Mouse (Mus musculus) adipocyte (in vitro differentiated cells): ENCODE data around the gene Cmtm6.

Experiments used
- DNase-seq: peaks from one replicate; pipeline ENCODE4 v3.0.0-alpha.2; 2016; ENCODE audit warnings: low spot score

The Cmtm6 gene

GRCm38 (mm10) chr9:114770224-114770623 is 39.3 kb downstream of the Cmtm6 start:
- DNase-seq = no peak

DNA sequence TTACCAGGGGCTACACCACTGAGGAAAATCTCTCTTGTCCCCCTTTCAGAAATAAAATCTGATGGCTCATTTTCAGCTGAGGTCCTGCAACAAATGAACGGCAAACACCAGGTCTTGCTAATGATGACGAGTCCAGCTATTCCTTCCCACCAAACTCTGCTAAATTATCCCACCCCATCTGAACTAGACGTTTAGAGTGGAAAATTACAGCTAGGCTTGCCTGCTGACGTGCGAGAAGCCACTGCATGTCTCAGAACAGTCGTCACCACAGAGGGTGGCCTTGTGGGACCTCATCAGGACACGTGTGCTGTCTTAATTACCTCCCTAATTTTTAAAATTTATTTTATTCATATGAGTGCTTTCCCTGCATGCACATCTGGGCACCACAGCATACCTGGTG is 40.6 kb downstream of the Cmtm6 start:
- DNase-seq = no peak

DNA sequence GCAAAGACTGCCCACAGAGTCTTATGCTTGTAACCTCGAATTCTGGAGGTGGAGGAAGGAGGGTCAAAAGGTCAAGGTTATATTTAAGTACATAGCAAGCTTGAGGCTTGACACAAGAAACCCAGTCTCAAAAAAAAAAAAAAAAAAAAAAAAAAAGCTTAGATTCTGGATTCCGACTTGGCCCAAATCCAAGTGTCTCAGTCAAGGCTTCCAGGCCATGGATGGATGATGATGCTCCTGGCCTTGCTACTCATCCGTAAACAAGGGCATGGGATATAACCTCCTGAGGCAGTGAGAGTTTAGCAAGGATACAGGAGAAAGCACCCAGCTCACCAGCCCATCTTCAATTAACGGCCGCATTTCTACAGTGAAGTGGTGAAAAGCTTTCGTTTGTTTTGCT is 43.7 kb downstream of the Cmtm6 start:
- DNase-seq = no peak

GRCm38 (mm10) chr9:114775272-114775671 is 44.4 kb downstream of the Cmtm6 start:
- peak; percentile 57 for DNase-seq

- no peak for DNase-seq
Measured at GRCm38 (mm10) chr9:114776361-114776760, 45.4 kb downstream of the Cmtm6 start.

DNA sequence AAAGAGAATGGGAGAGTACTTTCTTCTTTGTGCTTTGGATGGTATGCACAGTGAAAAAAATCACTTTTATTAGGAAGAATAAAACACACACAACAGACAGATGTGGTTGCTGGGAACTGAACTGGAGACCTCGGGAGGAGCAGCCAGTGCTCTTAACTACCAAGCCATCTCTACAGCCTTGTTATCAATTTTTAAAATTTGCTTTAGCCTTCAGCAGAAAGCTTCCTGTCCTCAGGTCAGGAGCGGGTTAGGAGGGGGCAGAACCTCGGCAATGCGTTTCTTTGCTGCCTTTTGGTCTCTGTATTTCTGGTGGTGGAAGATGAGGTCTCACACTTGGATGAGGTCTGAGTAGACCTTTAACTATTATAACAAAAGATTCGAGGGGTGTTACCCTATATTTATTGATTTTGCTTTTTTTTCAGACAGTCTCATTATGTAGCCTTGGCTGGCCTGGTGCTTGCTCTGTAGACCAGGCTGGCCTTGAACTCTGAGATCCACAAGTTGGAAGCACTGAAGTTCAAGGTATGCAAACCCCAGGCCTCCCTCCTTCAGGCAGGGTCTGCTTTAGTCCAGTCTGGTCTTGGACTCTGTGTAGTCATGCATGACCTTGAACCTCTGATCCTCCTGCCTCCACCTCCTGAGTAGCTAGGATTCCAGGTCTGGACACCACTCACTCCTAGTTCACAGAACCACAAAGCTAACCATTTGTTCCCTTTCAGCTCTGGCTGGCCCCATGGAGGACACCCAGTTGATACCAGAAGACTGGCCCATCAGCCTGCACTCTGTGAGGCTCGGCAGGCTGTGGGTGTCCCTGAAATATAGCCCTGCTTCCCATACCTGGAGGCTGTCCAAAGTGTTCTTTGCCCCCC is 46.5 kb downstream of the Cmtm6 start:
- DNase-seq = no peak

GRCm38 (mm10) chr9:114778047-114778390 is 47.1 kb downstream of the Cmtm6 start:
- no peak for DNase-seq

DNA sequence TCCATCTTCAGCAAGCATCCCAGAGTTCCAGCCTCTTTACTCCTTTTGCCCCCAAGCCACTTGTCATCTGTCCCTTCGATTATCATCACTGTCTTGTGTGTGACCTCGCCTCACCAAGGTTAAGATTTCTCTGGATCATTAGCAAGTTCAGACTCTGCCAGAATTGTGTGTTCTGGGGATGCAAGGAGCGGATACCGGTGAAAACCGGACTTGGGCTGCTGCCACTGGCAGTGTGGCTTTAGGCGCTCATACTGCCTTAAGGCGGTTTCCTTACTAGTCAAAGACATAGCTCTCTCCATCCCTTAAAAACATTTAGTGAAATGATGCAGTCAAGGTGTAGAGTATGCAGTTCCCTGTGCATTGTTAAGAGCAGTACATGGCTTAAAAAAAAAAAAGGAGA is 48.0 kb downstream of the Cmtm6 start:
- no peak for DNase-seq

GRCm38 (mm10) chr9:114779984-114780745 is 49.2 kb downstream of the Cmtm6 start:
- no peak for DNase-seq

GRCm38 (mm10) chr9:114780746-114781525 is 50.0 kb downstream of the Cmtm6 start:
- peak; percentile 20 for DNase-seq

DNA sequence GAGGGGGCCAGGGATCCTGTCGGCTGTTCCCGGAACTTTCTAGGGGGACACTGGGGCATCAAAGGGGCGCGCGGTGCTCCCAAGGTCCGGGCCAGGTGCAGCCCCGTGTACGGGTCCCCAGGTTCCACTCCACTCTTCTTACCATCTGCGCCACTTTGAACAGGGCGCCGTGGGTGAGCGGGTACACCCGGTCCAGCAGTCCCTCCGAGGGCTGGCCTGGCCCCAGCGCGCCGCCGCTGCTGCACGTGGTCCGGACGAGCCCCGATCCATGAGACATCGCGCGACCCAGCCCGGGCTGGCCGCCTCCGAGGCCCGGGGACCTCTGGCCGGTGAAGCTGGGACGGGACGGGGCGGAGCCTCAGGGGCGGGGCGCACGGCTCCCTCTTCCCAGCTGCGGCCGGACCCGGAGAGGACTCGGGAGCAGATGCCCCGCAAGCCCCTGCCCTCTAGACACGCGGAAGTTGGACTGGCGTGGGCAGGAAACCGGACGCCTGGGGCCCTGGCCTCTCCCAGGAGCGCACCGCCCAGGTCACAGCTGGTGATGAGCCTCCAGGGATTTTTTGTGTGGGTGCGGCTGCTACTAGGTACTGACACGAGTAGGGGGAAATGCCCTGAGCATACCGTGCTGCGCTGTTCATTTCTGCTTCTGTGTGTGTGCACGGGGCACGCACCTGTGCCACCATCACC is 50.8 kb downstream of the Cmtm6 start, which contains the start of gene Cmtm7:
Cmtm7 (minus strand) TSS at position 331 of the 687 bp plus-strand sequence.
- DNase-seq = peak; percentile 60

DNA sequence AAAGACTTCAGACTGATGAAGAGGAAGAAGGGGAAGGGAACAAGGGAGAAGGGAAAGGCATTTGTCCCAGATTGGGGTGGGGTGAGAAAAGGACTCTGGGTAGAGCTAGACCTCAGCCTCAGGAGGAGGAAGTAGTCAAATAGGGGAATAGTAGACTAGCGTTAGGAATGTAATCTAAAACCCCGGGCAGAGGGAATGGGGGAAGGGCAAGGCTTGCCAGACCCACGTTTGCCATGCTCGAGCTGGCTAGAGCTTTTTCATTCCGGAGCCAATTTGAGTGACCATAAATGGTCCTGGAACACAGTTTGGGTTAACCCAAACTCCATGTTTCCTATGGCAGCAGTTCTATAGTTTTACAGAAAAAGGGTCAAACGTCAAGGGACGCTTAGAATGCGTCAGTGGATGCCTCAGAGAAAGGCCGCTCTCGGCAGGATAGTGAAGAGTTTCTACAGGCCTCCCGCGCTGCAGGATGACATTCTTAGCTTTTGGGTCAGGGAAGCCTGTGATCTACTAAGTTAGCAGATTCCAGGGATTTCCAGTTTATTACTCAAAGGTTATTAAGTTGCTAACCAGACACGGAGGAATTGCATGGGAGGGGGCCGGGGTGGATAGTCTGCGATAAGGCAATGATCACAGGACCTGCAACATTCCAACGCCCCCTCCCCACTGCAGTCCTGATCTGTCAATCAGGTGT is 54.7 kb downstream of the Cmtm6 start:
- peak; percentile 8 for DNase-seq

GRCm38 (mm10) chr9:114787134-114787533 is 56.2 kb downstream of the Cmtm6 start:
- DNase-seq = no peak

GRCm38 (mm10) chr9:114787716-114788115 is 56.8 kb downstream of the Cmtm6 start:
- no peak for DNase-seq

DNA sequence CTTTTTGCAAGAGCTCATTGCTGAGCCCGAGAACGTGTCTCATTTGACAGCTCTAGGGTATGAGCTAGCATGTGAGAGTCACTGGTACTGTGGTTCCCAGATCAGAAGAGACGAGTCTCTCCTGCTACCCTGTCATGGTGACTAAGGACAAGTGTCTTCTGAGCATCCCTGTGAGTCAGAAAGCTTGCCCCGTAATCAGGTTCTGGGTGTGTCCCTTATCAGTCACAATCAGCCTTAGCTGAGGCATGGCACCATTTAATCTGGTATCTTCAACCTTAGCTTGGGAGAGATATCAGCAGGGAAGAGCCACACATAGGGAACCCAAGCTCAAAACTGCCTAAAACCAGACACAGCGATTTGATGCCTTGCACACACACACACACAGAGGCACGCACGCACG is 57.8 kb downstream of the Cmtm6 start:
- no peak for DNase-seq

- DNase-seq = no peak
Measured at GRCm38 (mm10) chr9:114789557-114789956, 58.6 kb downstream of the Cmtm6 start.

GRCm38 (mm10) chr9:114789989-114790388 is 59.1 kb downstream of the Cmtm6 start:
- no peak for DNase-seq

GRCm38 (mm10) chr9:114793764-114794295 is 62.9 kb downstream of the Cmtm6 start:
- no peak for DNase-seq

GRCm38 (mm10) chr9:114794491-114794890 is 63.6 kb downstream of the Cmtm6 start:
- peak; percentile 7 for DNase-seq

- DNase-seq = no peak
Measured at GRCm38 (mm10) chr9:114796473-114797050, 65.6 kb downstream of the Cmtm6 start.
